Mouse (Mus musculus) cerebellum, adult 2 months (tissue): ENCODE results near the gene Sap30l.

Experiments used
- CTCF ChIP-seq: fragments of 200-500 bp; IDR thresholded peaks from 2 replicates; pipeline ENCODE4 v1.5.1; 2011; ENCODE audit warnings: low read depth, mild to moderate bottlenecking, control low read depth, low read length, moderate library complexity, borderline replicate concordance; ENCODE audit not compliant: insufficient read depth
- POLR2A ChIP-seq: fragments of 200-500 bp; IDR thresholded peaks from 2 replicates; pipeline ENCODE4 v1.6.1; 2011; ENCODE audit warnings: low read length, control low read depth, borderline replicate concordance; ENCODE audit not compliant: insufficient read depth

DNA sequence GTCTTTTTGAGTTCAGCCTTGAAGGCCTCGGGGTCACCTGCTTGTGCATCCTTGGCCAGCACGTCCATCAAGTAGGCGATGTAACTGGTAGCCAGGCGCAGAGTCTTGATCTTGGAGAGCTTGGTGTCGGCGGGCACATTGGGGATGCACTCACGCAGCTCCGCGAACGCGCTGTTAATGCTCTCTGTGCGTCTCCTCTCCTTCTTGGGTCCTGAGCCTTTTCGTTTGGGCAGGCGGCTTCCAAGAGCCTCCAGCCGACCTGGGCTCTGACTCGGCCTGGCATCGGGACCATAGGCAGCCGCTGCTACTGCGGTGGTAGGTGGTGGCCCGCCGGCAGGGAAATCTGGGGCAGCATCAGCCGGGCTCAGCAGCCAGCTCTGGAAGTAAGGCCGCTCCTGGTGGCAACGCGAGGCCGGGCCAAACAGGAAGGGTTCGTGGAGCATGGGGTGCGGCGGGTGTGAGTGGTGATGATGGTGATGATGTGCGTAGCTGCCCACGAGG is 29.9 kb downstream of the Sap30l start:
- TF ChIP-seq POLR2A = no peak
- TF ChIP-seq CTCF = no peak
